Mouse (Mus musculus) spleen, postnatal 14 days (tissue): ENCODE data around the gene Bicc1.

Experiments
- DNase-seq, 2 experiments: peaks; one replicate each; pipeline ENCODE4 v3.0.0; 2021 to 2022; ENCODE audit warnings: low spot score in 2 of 2

Bicc1 gene

GRCm38 (mm10) chr10:70874994-70875538 lies 284.4 kb downstream of the Bicc1 start:
- DNase-seq, result no peak
